Mouse (Mus musculus): ENCODE measurements around the gene Ddx56.
"Not testable (repeated sequence)": the region's sequence is repeated elsewhere in the genome, so short reads cannot be mapped to it uniquely, and the experiment has no call there.

Gene Ddx56

GRCm38 (mm10) chr11:6261434-6262082, 6.0 kb downstream of the Ddx56 start:
- peak; percentile 86 for DNase-seq (ENCODE audit: low read depth, low spot score)

- no peak for DNase-seq (ENCODE audit: low read depth, low spot score)
These were observed 8.2 kb downstream of the Ddx56 start for GRCm38 (mm10) chr11:6259413-6259812.

- no peak for DNase-seq (ENCODE audit: low read depth, low spot score)
These were observed 11.0 kb downstream of the Ddx56 start for GRCm38 (mm10) chr11:6256490-6257072.

GRCm38 (mm10) chr11:6254602-6255001, 13.0 kb downstream of the Ddx56 start:
- not testable (repeated sequence) for DNase-seq (ENCODE audit: low read depth, low spot score)

- DNase-seq (ENCODE audit: low read depth, low spot score) = no peak
These were observed 14.7 kb downstream of the Ddx56 start for GRCm38 (mm10) chr11:6252824-6253223.

GRCm38 (mm10) chr11:6252248-6252647, 15.3 kb downstream of the Ddx56 start:
- DNase-seq (ENCODE audit: low read depth, low spot score) = no peak

GRCm38 (mm10) chr11:6244707-6245106, 22.9 kb downstream of the Ddx56 start:
- DNase-seq (ENCODE audit: low read depth, low spot score) = no peak

GRCm38 (mm10) chr11:6233025-6233424, 34.5 kb downstream of the Ddx56 start:
- DNase-seq (ENCODE audit: low read depth, low spot score) = no peak

- no peak for DNase-seq (ENCODE audit: low read depth, low spot score)
These were observed 37.6 kb downstream of the Ddx56 start, which contains the start of gene Npc1l1 for GRCm38 (mm10) chr11:6230012-6230411. Gene Npc1l1 (minus strand): TSS chr11:6230143.

- DNase-seq (ENCODE audit: low read depth, low spot score) = no peak
These were observed 42.9 kb downstream of the Ddx56 start for GRCm38 (mm10) chr11:6224541-6225229.

- no peak for DNase-seq (ENCODE audit: low read depth, low spot score)
These were observed 45.4 kb downstream of the Ddx56 start for GRCm38 (mm10) chr11:6222187-6222586.

GRCm38 (mm10) chr11:6219967-6220366, 47.6 kb downstream of the Ddx56 start:
- no peak for DNase-seq (ENCODE audit: low read depth, low spot score)

- DNase-seq (ENCODE audit: low read depth, low spot score) = no peak
These were observed 49.2 kb downstream of the Ddx56 start for GRCm38 (mm10) chr11:6218189-6218896.

- no peak for DNase-seq (ENCODE audit: low read depth, low spot score)
These were observed 50.7 kb downstream of the Ddx56 start for GRCm38 (mm10) chr11:6216834-6217233.
